Mouse (Mus musculus) CD4-positive naive resting alpha-beta T cell, adult 76 days (primary cell): ENCODE data around the gene D1Ertd622e. TPM values are rescaled to one million over a fixed set of nuclear protein-coding genes. Genes with fewer than 3 reads are reported as not detected.

Source experiments
- total RNA-seq: library from RNA; stranded (reverse); gene quantifications from one replicate; pipeline ENCODE4 v1.2.4, GENCODE M21; 2023

Gene D1Ertd622e
- 38.2 TPM for total RNA-seq

GRCm38 (mm10) chr1:97661406-97662241, at the start of gene D1Ertd622e:
D1Ertd622e (minus strand) TSS chr1:97662074.

Other genes with a start within 250 kb of the D1Ertd622e start
- gene Gin1, start 108.1 kb upstream of the D1Ertd622e start, total RNA-seq: 7.1 TPM
- 45.2 TPM for gene Ppip5k2, start 108.3 kb upstream of the D1Ertd622e start, total RNA-seq